Mouse (Mus musculus): ENCODE data around the gene Cnnm4. TPM values are rescaled to one million over a fixed set of nuclear protein-coding genes. Genes with fewer than 3 reads are reported as not detected.

Cnnm4 gene
- polyA plus RNA-seq (2016; fragmentation: Nextera tagmentation; extraction: Ambion mirVana), result 13.4 and 15.3 TPM in 2 replicates

GRCm38 (mm10) chr1:36471181-36472105, at the start of gene Cnnm4:
Cnnm4 (plus strand) TSS chr1:36471620.
- under 1% methylated on average over 92 of the region's 98 CpGs for WGBS
- H3K4me1 ChIP-seq (replicated peaks), result peaks cover 65% of the 10 kb centered on the region
- H3K27me3 ChIP-seq (ENCODE audit: insufficient read depth, poor library complexity, severe bottlenecking), result peaks cover 25% of the 10 kb centered on the region
- H3K36me3 ChIP-seq, result no peaks in the 10 kb centered on the region
- H3K9me3 ChIP-seq, result no peaks in the 10 kb centered on the region
- peak within 1 kb of the TSS; percentile 90 for H3K27ac ChIP-seq
- H3K4me3 ChIP-seq, result peak within 1 kb of the TSS; percentile 72
- DNase-seq (ENCODE audit: low spot score), result peak; percentile 94

DNA sequence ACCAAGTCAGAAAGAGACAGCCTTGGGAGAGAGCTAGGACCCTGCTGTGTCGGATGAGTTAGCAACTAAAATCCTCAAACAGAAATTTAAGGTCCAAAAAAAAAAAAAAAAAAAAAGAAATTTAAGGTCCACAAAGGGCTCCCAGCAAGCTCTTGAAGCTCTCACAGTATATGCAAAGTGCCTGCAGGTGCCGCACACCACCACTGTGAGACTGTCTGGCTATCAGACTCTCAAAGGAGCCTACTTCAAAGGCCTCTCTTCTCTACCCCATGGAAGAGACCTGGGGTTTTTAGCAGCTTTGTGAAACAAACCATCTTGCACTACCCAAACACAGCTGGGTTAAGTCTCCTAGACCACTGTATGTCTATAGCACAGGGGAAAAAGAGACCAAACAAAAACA, 41.9 kb upstream of the Cnnm4 start:
- Histone ChIP-seq H3K27ac (no peak overlapping the region), H3K4me3 (no peak overlapping the region), H3K27me3 (ENCODE audit: insufficient read depth, poor library complexity, severe bottlenecking) (no peaks in the 10 kb centered on the region), H3K36me3 (peaks cover 99% of the 10 kb centered on the region), H3K4me1 (replicated peaks) (no peaks in the 10 kb centered on the region), H3K9me3 (no peaks in the 10 kb centered on the region)
- no peak for DNase-seq (ENCODE audit: low spot score)
- WGBS, result 96% methylated on average over 2 of the region's 2 CpGs

- Histone ChIP-seq H3K4me3 (no peak overlapping the region), H3K27me3 (ENCODE audit: insufficient read depth, poor library complexity, severe bottlenecking) (no peaks in the 10 kb centered on the region), H3K4me1 (replicated peaks) (no peaks in the 10 kb centered on the region), H3K36me3 (peaks cover 99% of the 10 kb centered on the region), H3K9me3 (no peaks in the 10 kb centered on the region), H3K27ac (no peak overlapping the region)
- no peak for DNase-seq (ENCODE audit: low spot score)
- 89% methylated on average over 4 of the region's 4 CpGs for WGBS
Observed at GRCm38 (mm10) chr1:36432999-36433398, 38.4 kb upstream of the Cnnm4 start.

DNA sequence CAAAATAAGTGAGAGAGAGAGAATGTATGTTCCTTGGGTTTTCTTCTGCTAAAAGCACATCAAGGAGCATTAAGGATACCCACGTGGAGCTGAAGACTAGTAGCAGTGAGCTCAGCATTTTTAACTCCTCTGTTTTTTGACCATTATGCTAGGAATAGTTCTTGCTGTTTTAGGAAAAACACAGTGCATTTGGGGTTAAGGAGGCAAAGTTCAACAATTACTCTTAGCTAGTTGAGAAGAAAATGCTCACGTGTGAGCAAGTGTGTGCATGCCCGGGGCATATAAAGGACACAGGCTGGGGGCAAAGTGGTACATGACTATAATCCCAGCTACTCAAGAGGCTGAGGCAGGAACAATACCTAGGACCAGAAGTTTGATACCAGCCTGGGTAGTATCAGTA, 37.8 kb upstream of the Cnnm4 start:
- DNase-seq (ENCODE audit: low spot score), result no peak
- WGBS, result 92% methylated on average over 3 of the region's 3 CpGs
- no peaks in the 10 kb centered on the region for H3K9me3 ChIP-seq
- H3K4me1 ChIP-seq (replicated peaks), result no peaks in the 10 kb centered on the region
- H3K27me3 ChIP-seq (ENCODE audit: insufficient read depth, poor library complexity, severe bottlenecking), result no peaks in the 10 kb centered on the region
- H3K4me3 ChIP-seq, result no peak overlapping the region
- H3K27ac ChIP-seq, result no peak overlapping the region
- peaks cover 99% of the 10 kb centered on the region for H3K36me3 ChIP-seq

GRCm38 (mm10) chr1:36435071-36435470, 36.3 kb upstream of the Cnnm4 start:
- Histone ChIP-seq H3K27ac (no peak overlapping the region), H3K9me3 (no peaks in the 10 kb centered on the region), H3K4me1 (replicated peaks) (no peaks in the 10 kb centered on the region), H3K27me3 (ENCODE audit: insufficient read depth, poor library complexity, severe bottlenecking) (no peaks in the 10 kb centered on the region), H3K36me3 (peaks cover 98% of the 10 kb centered on the region), H3K4me3 (no peak overlapping the region)
- no peak for DNase-seq (ENCODE audit: low spot score)
- 72% methylated on average over 4 of the region's 4 CpGs for WGBS

GRCm38 (mm10) chr1:36436515-36436914, 34.9 kb upstream of the Cnnm4 start:
- no peak for DNase-seq (ENCODE audit: low spot score)
- Histone ChIP-seq H3K9me3 (no peaks in the 10 kb centered on the region), H3K27me3 (ENCODE audit: insufficient read depth, poor library complexity, severe bottlenecking) (no peaks in the 10 kb centered on the region), H3K36me3 (peaks cover 94% of the 10 kb centered on the region), H3K27ac (no peak overlapping the region), H3K4me1 (replicated peaks) (no peaks in the 10 kb centered on the region), H3K4me3 (no peak overlapping the region)
- WGBS, result 96% methylated on average over 6 of the region's 6 CpGs

DNA sequence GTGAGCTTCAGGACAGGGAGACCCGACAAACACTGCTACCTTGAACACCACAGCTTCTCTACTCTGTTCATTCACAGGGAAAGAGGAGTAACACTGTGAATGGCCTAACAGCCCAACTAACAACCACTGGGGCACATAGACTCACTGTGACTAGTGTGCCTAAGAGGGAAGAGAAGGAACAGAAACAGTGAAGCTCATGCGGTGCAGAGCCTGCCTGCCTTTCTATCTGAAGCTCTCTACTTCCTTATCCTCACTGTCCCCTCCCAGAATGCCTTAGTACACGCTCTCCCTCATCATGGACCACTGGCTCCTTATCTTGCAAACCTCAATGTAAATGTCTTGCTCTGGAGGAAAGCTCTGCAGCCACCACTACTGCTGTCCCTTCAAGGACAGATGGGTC, 34.2 kb upstream of the Cnnm4 start:
- Histone ChIP-seq H3K4me1 (replicated peaks) (no peaks in the 10 kb centered on the region), H3K27ac (no peak overlapping the region), H3K4me3 (no peak overlapping the region), H3K27me3 (ENCODE audit: insufficient read depth, poor library complexity, severe bottlenecking) (no peaks in the 10 kb centered on the region), H3K36me3 (peaks cover 94% of the 10 kb centered on the region), H3K9me3 (no peaks in the 10 kb centered on the region)
- WGBS, result 89% methylated on average over 3 of the region's 3 CpGs
- no peak for DNase-seq (ENCODE audit: low spot score)

DNA sequence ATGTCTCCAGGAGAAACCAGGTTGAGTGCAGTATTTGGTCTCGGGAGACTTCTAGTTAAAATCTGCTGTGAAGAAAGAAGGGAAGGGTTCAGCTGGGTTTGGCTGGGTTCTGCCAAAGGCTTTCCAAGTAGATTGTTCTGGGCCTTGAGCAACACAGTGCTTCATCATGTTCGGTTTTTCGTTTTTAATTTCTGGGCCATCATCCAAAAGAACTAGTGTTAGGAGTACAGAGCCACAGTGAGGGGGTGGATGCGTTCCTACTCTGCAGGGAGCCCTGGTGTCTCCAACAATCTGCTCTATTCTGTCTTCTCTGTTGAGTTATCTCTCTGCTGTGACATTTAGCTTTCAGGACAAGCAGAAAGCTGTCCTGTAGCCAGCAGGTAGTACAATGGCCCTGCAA, 30.3 kb upstream of the Cnnm4 start:
- DNase-seq (ENCODE audit: low spot score), result no peak
- Histone ChIP-seq H3K27me3 (ENCODE audit: insufficient read depth, poor library complexity, severe bottlenecking) (no peaks in the 10 kb centered on the region), H3K4me3 (no peak overlapping the region), H3K27ac (no peak overlapping the region), H3K4me1 (replicated peaks) (peaks cover 12% of the 10 kb centered on the region), H3K9me3 (no peaks in the 10 kb centered on the region), H3K36me3 (peaks cover 69% of the 10 kb centered on the region)
- 93% methylated on average over 4 of the region's 4 CpGs for WGBS

DNA sequence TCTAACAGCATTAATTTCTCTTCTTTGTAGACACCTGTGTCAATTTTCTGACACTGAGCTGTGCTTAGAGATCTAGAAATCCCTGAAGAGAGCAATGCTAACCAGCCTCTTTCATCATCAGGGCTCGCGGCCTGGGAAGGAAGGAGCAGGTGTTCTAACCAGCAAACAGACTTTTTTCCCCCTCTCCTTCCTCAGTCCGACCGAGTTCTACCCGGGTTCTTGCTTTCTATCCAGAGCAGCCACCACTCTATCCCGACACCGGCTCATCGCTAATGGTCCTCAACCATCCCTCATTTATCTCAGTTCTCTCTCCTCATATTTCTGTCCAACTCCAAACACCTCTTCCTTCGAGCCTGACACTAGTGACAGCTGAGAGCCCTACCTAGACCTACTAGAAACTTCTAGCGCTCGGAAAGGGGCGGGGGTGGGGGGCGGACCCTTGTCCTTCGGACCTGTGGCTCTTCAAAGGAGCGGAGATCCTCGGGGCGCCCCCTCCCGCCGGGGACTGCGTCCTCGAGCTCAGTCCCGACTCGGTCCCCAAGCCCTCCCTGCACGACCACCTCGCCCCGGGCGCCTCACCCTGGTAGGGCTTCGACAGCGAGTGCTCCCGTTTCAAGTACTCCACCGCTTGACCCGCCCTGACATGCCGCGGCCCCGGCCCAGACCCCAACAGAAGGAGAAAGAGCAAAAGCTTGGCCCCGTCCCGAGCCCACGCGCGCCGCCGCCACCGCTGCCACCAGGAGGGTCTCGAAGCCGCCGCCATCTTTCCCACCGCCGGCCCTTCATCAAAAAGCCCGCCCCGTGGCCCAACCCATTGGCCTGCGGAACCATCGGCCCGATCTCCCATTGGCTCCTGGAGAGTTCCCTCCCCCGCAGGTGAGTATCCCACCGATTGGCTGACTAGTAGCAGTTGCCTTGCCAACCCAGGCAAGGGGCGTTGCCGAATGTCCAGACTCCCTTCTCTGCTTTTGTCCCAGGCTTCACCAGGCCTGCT, 26.7 kb upstream of the Cnnm4 start, which contains the start of gene Lman2l:
Lman2l (minus strand) TSS at position 801 of the 994 bp plus-strand sequence.
- H3K4me3 ChIP-seq, result peak within 1 kb of the TSS; percentile 76
- no peaks in the 10 kb centered on the region for H3K9me3 ChIP-seq
- no peaks in the 10 kb centered on the region for H3K27me3 ChIP-seq (ENCODE audit: insufficient read depth, poor library complexity, severe bottlenecking)
- peak; percentile 97 for DNase-seq (ENCODE audit: low spot score)
- WGBS, result under 1% methylated on average over 57 of the region's 57 CpGs
- H3K4me1 ChIP-seq (replicated peaks), result peaks cover 12% of the 10 kb centered on the region
- peak within 1 kb of the TSS; percentile 94 for H3K27ac ChIP-seq
- H3K36me3 ChIP-seq, result peaks cover 32% of the 10 kb centered on the region

GRCm38 (mm10) chr1:36445508-36445907, 25.9 kb upstream of the Cnnm4 start:
- no peak for DNase-seq (ENCODE audit: low spot score)
- Histone ChIP-seq H3K27me3 (ENCODE audit: insufficient read depth, poor library complexity, severe bottlenecking) (no peaks in the 10 kb centered on the region), H3K36me3 (peaks cover 28% of the 10 kb centered on the region), H3K4me1 (replicated peaks) (peaks cover 12% of the 10 kb centered on the region), H3K27ac (peak overlapping the region; percentile 77), H3K9me3 (no peaks in the 10 kb centered on the region), H3K4me3 (peak overlapping the region; percentile 76)
- 47% methylated on average over 8 of the region's 8 CpGs for WGBS

- Histone ChIP-seq H3K36me3 (peaks cover 22% of the 10 kb centered on the region), H3K27me3 (ENCODE audit: insufficient read depth, poor library complexity, severe bottlenecking) (no peaks in the 10 kb centered on the region), H3K27ac (no peak overlapping the region), H3K4me1 (replicated peaks) (peaks cover 12% of the 10 kb centered on the region), H3K9me3 (no peaks in the 10 kb centered on the region), H3K4me3 (no peak overlapping the region)
- 88% methylated on average over 5 of the region's 5 CpGs for WGBS
- DNase-seq (ENCODE audit: low spot score), result no peak
Observed at GRCm38 (mm10) chr1:36446106-36446824, 25.2 kb upstream of the Cnnm4 start.

GRCm38 (mm10) chr1:36446841-36447240, 24.6 kb upstream of the Cnnm4 start:
- Histone ChIP-seq H3K4me1 (replicated peaks) (peaks cover 12% of the 10 kb centered on the region), H3K27ac (no peak overlapping the region), H3K9me3 (no peaks in the 10 kb centered on the region), H3K36me3 (peaks cover 16% of the 10 kb centered on the region), H3K27me3 (ENCODE audit: insufficient read depth, poor library complexity, severe bottlenecking) (no peaks in the 10 kb centered on the region), H3K4me3 (no peak overlapping the region)
- no peak for DNase-seq (ENCODE audit: low spot score)
- WGBS, result 93% methylated on average over 5 of the region's 5 CpGs
